Mouse (Mus musculus): ENCODE measurements around the gene Npcd. TPM values are rescaled to one million over a fixed set of nuclear protein-coding genes. Genes with fewer than 3 reads are reported as not detected.

Gene Npcd
- polyA plus RNA-seq, 1 experiment, result not detected

- TF ChIP-seq POLR2A (IDR thresholded peaks at IDR 0.05; ENCODE audit: low read depth, low read length) (no peak), CTCF (conservative IDR thresholded peaks at IDR 0.05; ENCODE audit: insufficient read depth, insufficient read length, low read depth, low read length) (no peak)
- no peaks in the 10 kb centered on the region for H3K36me3 ChIP-seq (ENCODE audit: control insufficient read depth, insufficient read depth, low read length)
- no peak overlapping the region for H3K4me3 ChIP-seq (ENCODE audit: insufficient read depth, low read depth, low read length)
- 55% methylated on average over 18 of the region's 18 CpGs for WGBS
- no peak for DNase-seq
- H3K27ac ChIP-seq (ENCODE audit: insufficient read depth, low read depth, low read length), result no peak overlapping the region
- H3K4me1 ChIP-seq (ENCODE audit: control insufficient read depth, insufficient read depth, low read length), result no peaks in the 10 kb centered on the region
- H3K27me3 ChIP-seq (replicated peaks; ENCODE audit: control insufficient read depth, insufficient read depth, low read length), result no peaks in the 10 kb centered on the region
Observed at GRCm38 (mm10) chr15:79875261-79875995, 41.4 kb upstream of the Npcd start.

GRCm38 (mm10) chr15:79873995-79874394 lies 40.0 kb upstream of the Npcd start:
- WGBS, result 50% methylated on average over 2 of the region's 2 CpGs

GRCm38 (mm10) chr15:79873545-79873944 lies 39.5 kb upstream of the Npcd start:
- Histone ChIP-seq H3K27me3 (replicated peaks; ENCODE audit: control insufficient read depth, insufficient read depth, low read length) (no peaks in the 10 kb centered on the region), H3K4me1 (ENCODE audit: control insufficient read depth, insufficient read depth, low read length) (no peaks in the 10 kb centered on the region), H3K36me3 (ENCODE audit: control insufficient read depth, insufficient read depth, low read length) (no peaks in the 10 kb centered on the region), H3K4me3 (ENCODE audit: insufficient read depth, low read depth, low read length) (no peak overlapping the region), H3K27ac (ENCODE audit: insufficient read depth, low read depth, low read length) (no peak overlapping the region)
- TF ChIP-seq CTCF (conservative IDR thresholded peaks at IDR 0.05; ENCODE audit: insufficient read depth, insufficient read length, low read depth, low read length), result no peak
- no peak for TF ChIP-seq POLR2A (IDR thresholded peaks at IDR 0.05; ENCODE audit: low read depth, low read length)
- no peak for DNase-seq
- 96% methylated on average over 8 of the region's 8 CpGs for WGBS

More at GRCm38 (mm10) chr15:79873995-79874394, 40.0 kb upstream of the Npcd start:
- H3K27ac ChIP-seq (ENCODE audit: insufficient read depth, low read depth, low read length), result no peak overlapping the region
- no peaks in the 10 kb centered on the region for H3K4me1 ChIP-seq (ENCODE audit: control insufficient read depth, insufficient read depth, low read length)
- no peak for DNase-seq
- no peaks in the 10 kb centered on the region for H3K27me3 ChIP-seq (replicated peaks; ENCODE audit: control insufficient read depth, insufficient read depth, low read length)
- no peak for TF ChIP-seq CTCF (conservative IDR thresholded peaks at IDR 0.05; ENCODE audit: insufficient read depth, insufficient read length, low read depth, low read length)
- TF ChIP-seq POLR2A (IDR thresholded peaks at IDR 0.05; ENCODE audit: low read depth, low read length), result no peak
- H3K4me3 ChIP-seq (ENCODE audit: insufficient read depth, low read depth, low read length), result no peak overlapping the region
- no peaks in the 10 kb centered on the region for H3K36me3 ChIP-seq (ENCODE audit: control insufficient read depth, insufficient read depth, low read length)

GRCm38 (mm10) chr15:79867260-79868002 lies 33.4 kb upstream of the Npcd start:
- H3K27ac ChIP-seq (ENCODE audit: insufficient read depth, low read depth, low read length), result no peak overlapping the region
- 79% methylated on average over 3 of the region's 3 CpGs for WGBS
- no peak for DNase-seq
- H3K36me3 ChIP-seq (ENCODE audit: control insufficient read depth, insufficient read depth, low read length), result no peaks in the 10 kb centered on the region
- H3K4me1 ChIP-seq (ENCODE audit: control insufficient read depth, insufficient read depth, low read length), result no peaks in the 10 kb centered on the region
- TF ChIP-seq POLR2A (IDR thresholded peaks at IDR 0.05; ENCODE audit: low read depth, low read length) (no peak), CTCF (conservative IDR thresholded peaks at IDR 0.05; ENCODE audit: insufficient read depth, insufficient read length, low read depth, low read length) (no peak)
- H3K4me3 ChIP-seq (ENCODE audit: insufficient read depth, low read depth, low read length), result no peak overlapping the region
- no peaks in the 10 kb centered on the region for H3K27me3 ChIP-seq (replicated peaks; ENCODE audit: control insufficient read depth, insufficient read depth, low read length)

- Histone ChIP-seq H3K27me3 (replicated peaks; ENCODE audit: control insufficient read depth, insufficient read depth, low read length) (no peaks in the 10 kb centered on the region), H3K4me1 (ENCODE audit: control insufficient read depth, insufficient read depth, low read length) (no peaks in the 10 kb centered on the region), H3K27ac (ENCODE audit: insufficient read depth, low read depth, low read length) (no peak overlapping the region), H3K36me3 (ENCODE audit: control insufficient read depth, insufficient read depth, low read length) (no peaks in the 10 kb centered on the region), H3K4me3 (ENCODE audit: insufficient read depth, low read depth, low read length) (no peak overlapping the region)
- 87% methylated on average over 9 of the region's 9 CpGs for WGBS
- no peak for DNase-seq
- TF ChIP-seq POLR2A (IDR thresholded peaks at IDR 0.05; ENCODE audit: low read depth, low read length), result no peak
- no peak for TF ChIP-seq CTCF (conservative IDR thresholded peaks at IDR 0.05; ENCODE audit: insufficient read depth, insufficient read length, low read depth, low read length)
Observed at GRCm38 (mm10) chr15:79859821-79860220, 25.8 kb upstream of the Npcd start.

GRCm38 (mm10) chr15:79858979-79859378 lies 24.9 kb upstream of the Npcd start:
- 92% methylated on average over 5 of the region's 5 CpGs for WGBS
- Histone ChIP-seq H3K4me3 (ENCODE audit: insufficient read depth, low read depth, low read length) (no peak overlapping the region), H3K27me3 (replicated peaks; ENCODE audit: control insufficient read depth, insufficient read depth, low read length) (no peaks in the 10 kb centered on the region), H3K36me3 (ENCODE audit: control insufficient read depth, insufficient read depth, low read length) (no peaks in the 10 kb centered on the region), H3K4me1 (ENCODE audit: control insufficient read depth, insufficient read depth, low read length) (no peaks in the 10 kb centered on the region), H3K27ac (ENCODE audit: insufficient read depth, low read depth, low read length) (no peak overlapping the region)
- TF ChIP-seq POLR2A (IDR thresholded peaks at IDR 0.05; ENCODE audit: low read depth, low read length) (no peak), CTCF (conservative IDR thresholded peaks at IDR 0.05; ENCODE audit: insufficient read depth, insufficient read length, low read depth, low read length) (no peak)
- no peak for DNase-seq

GRCm38 (mm10) chr15:79850143-79850542 lies 16.1 kb upstream of the Npcd start:
- H3K27ac ChIP-seq (ENCODE audit: insufficient read depth, low read depth, low read length), result no peak overlapping the region
- TF ChIP-seq CTCF (conservative IDR thresholded peaks at IDR 0.05; ENCODE audit: insufficient read depth, insufficient read length, low read depth, low read length) (no peak), POLR2A (IDR thresholded peaks at IDR 0.05; ENCODE audit: low read depth, low read length) (no peak)
- DNase-seq, result no peak
- 95% methylated on average over 2 of the region's 2 CpGs for WGBS
- no peaks in the 10 kb centered on the region for H3K27me3 ChIP-seq (replicated peaks; ENCODE audit: control insufficient read depth, insufficient read depth, low read length)
- H3K36me3 ChIP-seq (ENCODE audit: control insufficient read depth, insufficient read depth, low read length), result no peaks in the 10 kb centered on the region
- H3K4me3 ChIP-seq (ENCODE audit: insufficient read depth, low read depth, low read length), result no peak overlapping the region
- no peaks in the 10 kb centered on the region for H3K4me1 ChIP-seq (ENCODE audit: control insufficient read depth, insufficient read depth, low read length)
